Mouse (Mus musculus) heart, postnatal 36 days (tissue): ENCODE measurements around the gene Dhx9. TPM values are rescaled to one million over a fixed set of nuclear protein-coding genes. Genes with fewer than 3 reads are reported as not detected.
A peak's percentile ranks its signal among the peaks of the same experiment; 100 is the strongest.
"Not testable (repeated sequence)": the region's sequence is repeated elsewhere in the genome, so short reads cannot be mapped to it uniquely, and the experiment has no call there.

Experiments used
- DNase-seq, 2 experiments: peaks; one replicate each; pipeline ENCODE4 v3.0.0; 2021 to 2022
- intact Hi-C: fragments of 180-260 bp; cut with DNase I; formaldehyde crosslinking; loops from one replicate; pipeline ENCODE4 v1.15.1; 2025
- total RNA-seq, 2 experiments: library from RNA; stranded (reverse); gene quantifications; 2 replicates each; pipeline ENCODE4 v1.2.3; 2021

Gene Dhx9
- 10 to 100 TPM; 49.5 to 50.9 TPM for total RNA-seq

DNA sequence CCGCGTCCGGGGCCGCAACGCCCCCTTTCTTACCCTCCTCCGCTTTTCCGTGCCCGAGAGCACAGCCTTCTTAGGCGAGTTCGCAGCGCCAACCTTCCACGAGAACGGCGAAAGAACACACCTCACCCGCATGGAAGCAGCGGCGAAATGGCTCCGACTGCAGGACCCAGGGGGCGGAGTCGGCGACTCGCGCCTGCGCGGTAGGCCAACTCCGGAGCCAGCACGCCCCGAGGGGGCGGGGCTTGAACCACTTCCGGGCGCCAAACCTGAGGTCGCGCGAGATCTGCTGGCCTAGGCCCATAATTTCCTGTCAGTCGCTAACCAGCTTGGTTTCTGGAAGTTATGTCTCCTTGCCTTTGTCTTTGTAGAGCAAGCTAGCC is at the start of gene Dhx9:
TSS of gene Dhx9 (minus strand) at position 161 of the 380 bp plus-strand sequence.
- intact Hi-C loops: loop anchor here (5.0 kb wide), 1 partner anchor 260 kb away; the partner anchor contains the start of gene Rnasel
- DNase-seq: peak; percentile 99 to 100

DNA sequence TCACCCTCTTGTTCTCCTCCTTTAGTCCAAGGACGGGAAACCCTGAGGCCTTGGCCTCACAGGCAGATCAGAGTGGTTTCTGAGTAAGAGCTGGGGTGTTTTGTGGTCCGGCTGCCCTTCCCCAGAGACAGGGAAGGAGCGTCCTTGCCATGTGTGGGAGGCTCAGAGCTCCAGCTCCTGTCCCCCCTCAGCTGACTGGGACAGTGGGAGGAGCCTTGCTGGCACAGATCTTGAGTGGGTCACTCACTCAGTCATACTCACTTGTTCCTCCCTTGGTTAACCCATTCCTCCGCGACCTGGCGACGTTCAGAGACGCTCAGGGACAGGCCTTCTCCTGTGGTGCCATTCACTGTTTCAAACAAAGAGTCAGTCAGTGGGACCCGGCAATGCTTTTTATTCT is 48.2 kb upstream of the Dhx9 start:
- peak in 1 of 2 experiments; percentile 13 for DNase-seq

DNA sequence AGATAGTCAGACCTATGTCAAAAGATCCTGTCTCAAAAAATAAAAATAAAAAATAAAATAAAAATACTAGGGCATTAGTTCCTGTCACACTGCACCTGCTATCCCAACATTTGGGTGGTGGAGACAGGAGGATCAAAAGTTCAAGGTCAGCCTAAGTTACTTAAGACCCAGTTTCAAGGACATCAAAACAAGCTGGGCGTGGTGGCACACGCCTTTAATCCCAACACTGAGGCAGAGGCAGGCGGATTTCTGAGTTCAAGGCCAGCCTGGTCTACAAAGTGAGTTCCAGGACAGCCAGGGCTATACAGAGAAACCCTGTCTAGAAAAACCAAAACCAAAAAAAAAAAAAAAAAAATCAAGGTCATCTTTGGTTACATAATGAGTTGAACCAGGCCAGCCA is 45.4 kb upstream of the Dhx9 start:
- DNase-seq, intact Hi-C loops: not testable (repeated sequence)

More for the DNA sequence above, 48.2 kb upstream of the Dhx9 start:
- intact Hi-C loops: no loop called here

DNA sequence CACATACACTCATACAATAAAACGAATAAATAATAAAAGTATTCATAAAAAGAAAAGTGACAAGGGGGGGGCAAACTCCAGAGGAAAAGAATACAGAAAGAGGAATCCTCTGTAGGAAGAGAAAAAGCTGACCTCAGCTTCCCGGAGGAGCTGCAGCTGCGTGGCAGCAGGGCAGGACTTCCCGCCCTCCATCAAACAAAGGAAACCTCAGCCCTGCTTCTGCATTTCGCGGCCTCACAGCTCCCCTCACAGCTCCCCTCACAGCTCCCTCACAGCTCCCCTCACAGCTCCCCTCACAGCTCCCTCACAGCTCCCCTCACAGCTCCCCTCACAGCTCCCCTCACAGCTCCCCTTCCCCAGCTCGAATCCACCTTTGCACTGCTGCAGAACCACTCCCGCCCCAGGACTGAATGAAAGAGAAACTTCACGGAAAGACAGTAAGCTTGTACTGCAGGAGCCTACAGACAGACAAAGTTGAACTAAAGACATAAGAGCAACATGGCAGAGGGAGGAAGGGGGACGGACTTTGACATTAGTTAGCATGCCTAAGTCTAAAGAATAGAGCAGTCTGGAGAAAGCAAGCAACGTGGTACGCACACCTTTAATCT is 44.9 kb upstream of the Dhx9 start:
- intact Hi-C loops: no loop called here
- DNase-seq: peak; percentile 19 to 37

DNA sequence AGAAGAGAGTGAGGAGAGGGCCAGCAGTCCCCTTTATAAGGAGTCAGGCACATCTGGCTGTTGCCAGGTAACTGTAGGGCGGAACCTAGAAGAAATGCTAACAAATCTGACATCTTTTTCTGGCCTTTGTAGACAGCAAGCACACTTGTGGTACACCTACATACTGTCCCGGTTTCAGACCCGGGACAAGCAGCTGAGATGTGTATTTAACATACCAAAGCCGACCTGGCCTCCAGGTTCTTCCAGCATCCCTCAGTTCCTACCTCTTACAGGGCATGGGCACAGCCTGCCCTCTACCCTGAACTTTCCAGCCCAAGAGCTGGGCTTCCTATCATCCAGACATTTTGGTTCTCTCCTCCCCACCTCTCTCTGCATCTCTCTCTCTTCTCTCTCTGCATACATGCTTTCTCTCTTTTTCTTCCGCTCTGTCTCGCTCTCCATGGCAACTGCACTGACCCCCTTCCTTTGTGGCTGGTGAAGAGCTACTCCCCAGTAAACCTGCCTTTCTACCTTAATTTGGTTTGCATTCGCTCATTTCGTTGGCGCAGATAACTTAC is 44.3 kb upstream of the Dhx9 start:
- no peak for DNase-seq
- intact Hi-C loops: no loop called here

DNA sequence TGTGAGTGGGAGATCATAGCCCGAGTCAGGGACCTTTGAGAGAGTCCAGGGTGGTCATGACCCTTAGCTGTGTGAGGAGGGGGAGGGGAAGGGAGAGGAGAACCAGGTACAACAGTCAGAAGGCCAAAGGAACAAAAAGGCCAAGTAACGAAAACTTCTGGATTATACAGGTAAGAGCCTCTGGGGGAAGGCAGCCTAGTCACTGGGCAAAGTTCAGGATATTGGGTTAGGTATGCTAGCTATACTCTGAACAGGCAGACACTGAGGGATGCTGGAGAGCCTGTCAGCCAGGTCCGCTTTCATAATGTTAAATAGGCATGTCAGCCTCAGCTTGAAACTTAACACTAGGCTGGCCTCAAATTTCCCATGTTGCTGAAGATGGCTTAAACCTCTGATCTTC is 34.7 kb upstream of the Dhx9 start:
- no peak for DNase-seq
- intact Hi-C loops: no loop called here

DNA sequence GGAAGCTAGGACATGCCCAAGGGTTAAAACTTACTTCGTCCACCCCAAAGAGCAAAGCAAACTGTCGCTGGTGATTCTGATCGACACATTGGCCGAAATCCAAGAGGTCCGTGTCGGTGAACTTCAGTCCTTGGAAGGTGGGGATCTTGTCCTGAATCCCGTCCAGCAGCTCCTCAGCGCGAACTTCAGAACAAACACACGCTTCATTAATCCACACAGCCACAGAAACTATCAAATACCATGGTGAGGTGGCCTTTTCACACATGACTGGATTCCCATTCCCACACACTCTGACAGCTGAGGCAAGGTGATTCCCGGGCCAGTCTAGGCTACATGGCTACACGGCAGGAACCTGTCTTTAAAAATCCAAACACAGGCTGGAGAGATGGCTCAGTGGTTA is 27.9 kb upstream of the Dhx9 start:
- no peak for DNase-seq
- intact Hi-C loops: no loop called here

DNA sequence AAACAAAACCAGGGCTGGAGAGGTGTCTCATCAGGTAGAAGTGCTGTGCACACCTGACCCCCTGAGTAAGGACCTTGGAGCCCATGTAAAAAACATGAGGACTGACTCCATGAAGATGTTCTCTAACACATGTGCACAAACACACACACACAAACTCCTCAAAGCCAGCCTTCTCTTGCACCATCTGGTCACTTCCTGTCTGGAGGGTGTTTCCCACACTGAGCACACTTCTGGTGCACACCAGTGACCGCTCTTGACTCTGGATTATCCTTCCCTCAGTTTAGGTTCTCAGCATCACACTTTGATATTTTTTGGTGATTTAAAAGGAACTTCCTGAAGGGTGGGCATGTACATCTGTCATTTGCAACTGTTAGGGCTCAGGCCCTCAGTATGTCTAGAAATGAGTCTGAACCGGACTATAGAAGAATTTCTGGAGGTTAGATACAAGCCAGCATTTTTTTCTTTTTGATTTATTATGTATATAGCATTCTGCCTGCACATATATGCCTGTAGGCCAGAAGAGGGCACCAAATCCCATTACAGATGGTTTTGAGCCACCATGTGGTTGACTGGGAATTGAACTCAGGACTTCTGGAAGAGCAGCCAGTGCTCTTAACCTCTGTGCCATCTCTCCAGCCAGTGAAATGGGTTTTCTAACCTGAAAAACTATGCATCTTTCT is 23.0 kb upstream of the Dhx9 start:
- intact Hi-C loops: no loop called here

DNA sequence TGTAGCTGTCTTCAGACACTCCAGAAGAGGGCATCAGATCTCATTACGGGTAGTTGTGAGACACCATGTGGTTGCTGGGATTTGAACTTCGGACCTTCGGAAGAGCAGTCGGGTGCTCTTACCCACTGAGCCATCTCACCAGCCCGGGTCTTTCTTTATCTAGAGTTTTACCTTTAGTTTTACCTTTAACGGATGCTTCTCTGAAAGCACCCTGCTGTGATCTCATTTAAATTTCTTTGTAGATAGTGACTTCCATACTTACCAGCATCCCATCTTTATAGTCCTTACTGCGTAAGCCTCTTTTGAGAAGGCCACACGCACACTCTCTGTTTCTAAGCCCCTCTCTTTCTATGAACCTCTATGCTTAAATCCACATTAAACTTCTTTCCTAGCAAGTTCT is 22.1 kb upstream of the Dhx9 start:
- DNase-seq, intact Hi-C loops: not testable (repeated sequence)

More for the DNA sequence above, 23.0 kb upstream of the Dhx9 start:
- no peak for DNase-seq

DNA sequence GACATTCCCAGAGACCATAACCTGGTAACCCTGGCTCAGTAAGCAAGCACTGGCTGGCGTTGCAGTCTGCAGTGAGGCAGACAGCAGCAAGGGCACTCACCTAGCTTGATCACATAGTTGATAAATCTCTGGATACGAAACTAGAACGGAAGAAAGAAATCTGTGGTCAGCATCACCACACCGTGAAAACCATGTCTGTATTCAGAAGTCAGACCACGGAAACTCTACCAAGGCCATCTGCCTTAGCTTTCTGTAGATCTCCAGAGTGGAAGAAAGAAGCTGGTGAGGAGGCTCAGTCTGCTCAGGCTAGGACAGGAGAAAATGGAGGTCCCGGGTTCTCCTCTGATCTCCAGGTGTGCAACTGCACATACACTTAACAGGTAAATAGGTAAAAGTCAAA is 21.6 kb upstream of the Dhx9 start:
- no peak for DNase-seq
- intact Hi-C loops: no loop called here

DNA sequence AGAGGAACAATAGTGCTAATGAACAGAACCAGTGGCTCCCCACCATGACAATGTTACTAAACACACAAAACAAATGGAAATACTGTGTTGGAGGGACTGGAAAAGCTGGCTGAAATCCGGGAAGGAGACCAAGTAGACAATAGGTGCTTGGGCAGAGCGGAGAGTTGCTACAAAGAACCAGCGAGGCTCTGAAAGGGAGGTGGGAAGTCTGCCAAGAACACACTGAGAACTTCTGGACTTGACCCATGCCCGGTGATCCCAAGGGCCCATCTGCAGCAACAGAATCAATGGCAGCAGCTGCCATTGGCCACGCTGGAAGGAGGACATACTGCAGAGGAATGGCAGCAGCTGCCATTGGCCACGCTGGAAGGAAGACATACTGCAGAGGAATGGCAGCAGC is 18.8 kb upstream of the Dhx9 start:
- DNase-seq: peak in 1 of 2 experiments; percentile 20
- intact Hi-C loops: no loop called here

DNA sequence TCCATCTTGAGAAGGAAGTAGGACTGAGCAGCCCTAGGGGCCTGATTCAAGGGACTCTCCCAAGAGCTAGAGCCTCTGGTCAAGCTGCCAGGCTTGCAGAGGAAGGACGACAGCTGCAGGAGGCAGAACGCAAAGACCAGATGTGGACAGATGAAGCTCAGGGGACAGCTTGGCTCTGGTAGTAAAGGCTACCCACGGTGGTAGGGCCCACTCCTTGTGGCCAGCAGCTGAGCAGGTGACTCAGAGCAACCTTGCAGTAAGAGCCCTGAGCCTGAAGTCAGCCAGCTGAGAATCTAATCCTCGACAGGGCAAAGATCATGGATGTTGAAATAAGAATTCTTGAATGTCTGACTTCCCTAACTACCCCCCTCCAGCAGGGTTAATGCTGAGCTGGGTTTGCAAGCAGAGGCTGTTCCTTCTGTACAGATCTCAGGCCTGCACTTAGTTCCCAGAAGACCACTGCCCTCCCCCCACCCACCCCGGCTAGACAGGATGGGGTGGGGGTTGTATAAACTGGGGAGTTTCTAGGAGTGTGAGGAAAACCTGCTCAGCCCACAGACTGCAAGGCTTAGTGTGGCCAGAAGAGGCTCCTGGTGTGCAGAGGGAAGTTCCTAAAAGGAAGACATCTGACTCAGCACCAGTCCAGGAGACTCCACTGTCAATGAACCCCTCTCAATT is 14.3 kb upstream of the Dhx9 start:
- intact Hi-C loops: no loop called here
- peak; percentile 26 to 29 for DNase-seq

DNA sequence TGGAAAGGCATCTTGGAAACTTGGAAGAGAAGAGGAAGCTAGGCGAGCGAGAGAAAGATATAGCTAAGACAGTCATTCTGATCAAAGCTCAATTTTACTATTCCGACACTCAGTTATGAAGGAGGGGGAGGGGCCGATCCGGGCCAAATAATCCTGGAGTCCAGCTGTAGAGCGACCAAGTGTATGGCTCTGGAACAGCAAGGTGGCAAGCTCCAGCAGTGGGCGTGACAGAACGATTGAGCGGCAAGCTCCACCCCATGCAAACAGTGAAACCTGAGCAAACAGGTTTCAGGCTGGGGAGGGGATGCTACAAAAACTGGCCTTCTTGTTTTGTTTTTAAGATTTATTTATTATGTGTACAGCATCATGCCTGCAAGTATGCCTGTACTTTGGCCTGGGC is 12.6 kb upstream of the Dhx9 start:
- DNase-seq: no peak
- intact Hi-C loops: no loop called here

DNA sequence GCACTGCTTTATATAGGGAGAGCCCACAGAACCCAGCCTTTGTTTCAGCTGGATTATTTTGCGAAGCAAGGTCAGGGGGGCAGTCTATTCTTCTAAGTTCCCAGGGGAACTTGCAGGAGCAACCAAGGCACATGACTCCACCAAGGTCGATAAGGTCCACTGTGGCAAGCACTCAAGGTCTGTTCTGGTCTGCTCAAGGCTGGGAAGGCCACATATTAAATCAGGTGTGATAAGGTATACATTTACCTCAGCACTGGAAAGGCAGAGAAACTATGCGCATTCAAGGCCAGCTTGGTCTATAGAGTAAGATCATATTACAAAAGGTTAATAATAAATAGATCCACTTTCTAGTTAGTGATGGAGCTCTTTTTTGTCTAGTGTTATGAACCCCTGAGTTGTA is 8.6 kb upstream of the Dhx9 start:
- no peak for DNase-seq
- intact Hi-C loops: no loop called here

DNA sequence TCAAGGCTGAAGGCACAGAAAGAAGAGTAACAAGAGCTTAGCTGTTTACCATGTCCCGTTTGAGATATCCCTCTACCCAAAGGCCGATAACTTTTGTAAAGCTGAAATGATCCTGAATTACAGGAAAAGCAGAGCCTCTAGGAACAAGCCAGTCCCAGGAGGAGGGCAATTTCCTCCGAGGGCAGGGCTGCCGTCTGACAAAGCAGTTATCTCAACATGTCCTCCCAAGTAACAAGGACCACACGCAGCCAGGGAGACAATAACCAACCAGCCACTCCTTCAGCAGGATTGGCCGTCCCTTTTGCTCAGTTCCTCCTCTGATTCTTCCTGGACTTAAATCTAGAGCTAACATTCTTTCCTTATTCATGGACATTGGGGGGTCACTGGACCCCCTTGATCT is 6.5 kb upstream of the Dhx9 start:
- intact Hi-C loops: no loop called here
- no peak for DNase-seq

DNA sequence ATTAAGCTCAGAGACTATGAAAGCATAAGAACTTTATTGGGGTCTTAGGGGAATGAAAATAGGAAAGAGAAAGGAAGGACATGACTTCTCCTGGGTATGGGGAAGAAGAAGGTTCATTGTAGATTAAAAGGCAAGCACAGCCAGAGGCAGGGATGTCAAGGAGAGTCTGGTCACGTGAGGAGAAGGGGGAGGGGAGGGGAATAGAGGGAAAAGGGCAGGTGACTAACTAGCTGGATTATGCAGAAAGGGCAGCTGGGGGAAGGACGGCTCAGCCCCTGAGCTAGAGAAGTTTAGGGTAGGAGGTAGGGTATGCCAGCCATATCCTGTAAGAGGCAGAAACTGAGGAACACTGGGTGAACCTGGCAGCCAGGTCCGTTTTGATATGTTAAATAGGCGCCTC is 5.9 kb upstream of the Dhx9 start:
- no peak for DNase-seq
- intact Hi-C loops: no loop called here

DNA sequence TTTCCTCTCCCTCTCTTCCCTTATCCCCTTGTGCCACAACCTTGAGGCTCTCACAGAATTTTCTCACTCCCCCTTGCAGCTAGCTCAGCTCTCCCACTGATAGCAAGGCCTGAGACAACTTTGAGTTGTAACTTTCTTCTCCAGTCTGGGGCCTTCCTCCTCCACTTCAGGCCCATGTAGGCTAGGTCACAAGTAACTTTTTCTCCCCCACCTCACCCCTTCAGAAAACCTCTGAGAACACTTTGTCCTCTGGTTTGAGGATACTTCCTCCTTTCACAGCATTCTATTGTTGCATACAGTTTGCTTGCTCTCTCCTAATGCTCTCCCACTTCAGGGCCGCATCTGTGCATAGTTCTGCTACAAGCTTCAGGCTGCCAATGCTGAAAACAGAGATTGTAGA is 4.4 kb upstream of the Dhx9 start:
- intact Hi-C loops: no loop called here
- no peak for DNase-seq

DNA sequence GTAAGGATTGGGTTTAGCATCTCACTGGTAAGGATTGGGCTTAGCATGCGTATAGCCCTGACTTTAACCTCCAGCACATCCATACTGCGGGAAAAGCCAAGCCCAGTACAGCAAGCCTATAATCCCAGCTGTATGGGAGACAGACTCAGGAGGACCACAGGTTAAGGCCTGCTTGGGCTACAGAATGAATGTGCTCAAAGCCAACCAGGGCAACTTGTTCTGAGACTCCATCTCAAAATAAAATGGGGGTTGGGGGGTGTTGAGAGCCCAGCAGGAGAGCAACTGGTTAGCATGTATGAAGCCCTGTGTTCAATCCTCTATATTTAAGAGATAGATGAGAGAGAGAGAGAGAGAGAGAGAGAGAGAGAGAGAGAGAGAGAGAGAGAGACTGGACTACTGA is 3.9 kb upstream of the Dhx9 start:
- intact Hi-C loops: no loop called here
- DNase-seq: no peak

DNA sequence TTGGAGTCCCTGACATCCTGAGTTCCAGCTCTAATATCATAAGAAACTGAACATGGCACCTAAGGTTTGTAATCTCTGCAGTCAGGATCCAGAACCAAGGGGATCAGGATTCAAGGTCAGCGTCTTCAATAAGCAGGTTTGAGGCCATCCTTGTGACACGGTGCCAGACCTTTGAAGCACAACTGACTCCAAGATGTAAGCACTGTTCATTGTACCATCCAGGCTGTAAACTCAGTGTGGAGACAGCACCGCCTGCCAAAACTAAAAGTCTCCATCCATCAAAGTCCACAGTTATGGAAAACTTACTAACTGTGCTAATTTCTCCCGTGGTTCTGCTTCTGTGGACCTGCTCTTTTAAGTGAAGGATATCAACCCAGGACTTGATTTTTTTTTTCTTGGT is 2.5 kb upstream of the Dhx9 start:
- no peak for DNase-seq
- intact Hi-C loops: loop anchor here (5.0 kb wide), 1 partner anchor 257 kb away; the partner anchor contains the start of gene Rnasel

DNA sequence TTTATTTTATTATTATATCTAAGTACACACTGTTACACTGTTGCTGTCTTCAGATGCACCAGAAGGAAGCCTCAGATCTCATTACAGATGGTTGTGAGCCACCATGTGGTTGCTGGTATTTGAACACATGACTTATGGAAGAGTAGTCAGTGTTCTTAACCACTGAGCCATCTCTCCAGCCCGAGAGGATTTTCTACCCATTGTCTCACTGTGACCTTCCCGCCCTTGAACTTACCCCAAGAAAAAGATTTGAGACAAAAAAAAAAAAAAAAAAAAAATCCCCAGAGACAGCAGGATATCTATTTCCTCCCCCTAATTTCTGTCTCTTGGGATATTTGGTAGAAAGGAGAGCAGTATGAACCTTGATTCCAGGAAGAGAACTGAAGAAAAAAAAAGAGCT is 2.1 kb upstream of the Dhx9 start:
- intact Hi-C loops: loop anchor here (5.0 kb wide), 1 partner anchor 258 kb away; the partner anchor contains the start of gene Rnasel

DNA sequence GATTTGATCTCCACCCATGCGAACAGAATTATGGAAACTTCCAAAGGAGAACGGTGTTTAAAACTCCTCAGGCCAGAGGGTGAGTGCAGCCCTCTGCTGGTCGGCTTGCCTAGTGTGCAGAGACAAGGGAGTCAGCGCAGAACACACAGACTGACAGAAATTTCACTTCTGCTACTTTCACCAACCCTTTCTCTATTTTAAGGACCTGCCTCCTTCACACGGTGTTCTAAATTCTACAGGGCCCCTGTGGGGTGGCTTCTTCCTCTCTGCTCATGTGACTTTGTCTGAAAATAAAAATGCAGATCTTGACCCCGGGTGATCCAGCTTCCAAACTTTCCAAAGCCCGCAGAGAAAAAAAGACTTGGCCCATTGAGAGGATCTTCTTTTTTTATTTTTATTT is 1.7 kb upstream of the Dhx9 start:
- DNase-seq: peak; percentile 35
- intact Hi-C loops: loop anchor here (5.0 kb wide), 1 partner anchor 258 kb away; the partner anchor contains the start of gene Rnasel

More for the DNA sequence above, 2.1 kb upstream of the Dhx9 start:
- no peak for DNase-seq
